Mouse (Mus musculus): Measurements from ENCODE around the gene Lasp1. TPM values are rescaled to one million over a fixed set of nuclear protein-coding genes. Genes with fewer than 3 reads are reported as not detected.

Lasp1 gene
- total and polyA plus RNA-seq, 3 experiments, result 28.2 to 31.6 (median 31.1) TPM

DNA sequence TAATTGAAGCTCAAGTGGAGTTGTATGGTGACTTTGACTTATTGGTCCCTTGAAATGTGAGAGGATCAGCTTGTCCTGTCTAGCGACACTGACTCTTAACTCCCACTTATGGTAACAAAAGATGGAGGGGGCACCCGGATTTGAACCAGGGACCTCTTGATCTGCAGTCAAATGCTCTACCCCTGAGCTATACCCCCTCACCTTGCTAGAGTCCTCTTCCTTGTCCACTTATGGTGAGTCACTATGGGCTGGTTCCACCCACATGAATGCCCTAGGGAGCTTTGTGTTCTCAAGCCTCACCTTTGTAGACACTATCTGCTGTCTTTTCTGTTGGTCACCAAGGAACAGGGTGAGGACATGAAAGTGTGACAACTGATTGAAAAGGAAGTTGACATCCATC lies 29.1 kb upstream of the Lasp1 start:
- no peak overlapping the region for H3K9ac ChIP-seq (ENCODE audit: low read depth, low read length)
- DNase-seq, result no peak
- no peak overlapping the region for H3K4me3 ChIP-seq
- H3K27ac ChIP-seq, result no peak overlapping the region
- no peaks in the 10 kb centered on the region for H3K27me3 ChIP-seq (ENCODE audit: control insufficient read depth, insufficient read depth, low read length)
- intact Hi-C loops (cut with DNase I), result no loop called here
- H3K4me1 ChIP-seq (ENCODE audit: control insufficient read depth, insufficient read depth, low read length), result no peaks in the 10 kb centered on the region
- TF ChIP-seq CTCF (IDR thresholded peaks at IDR 0.05), result no peak
- no peak for TF ChIP-seq EP300 (IDR thresholded peaks at IDR 0.05; ENCODE audit: insufficient read depth, low read depth, low read length)
- TF ChIP-seq POLR2A (IDR thresholded peaks at IDR 0.05; ENCODE audit: insufficient read depth, low read depth, low read length), result no peak
- H3K36me3 ChIP-seq (ENCODE audit: control insufficient read depth, insufficient read depth, low read length), result no peaks in the 10 kb centered on the region
- H3K79me2 ChIP-seq (replicated peaks; ENCODE audit: control insufficient read depth, insufficient read depth, low read length), result no peaks in the 10 kb centered on the region
- 36% methylated on average over 2 of the region's 2 CpGs for WGBS

DNA sequence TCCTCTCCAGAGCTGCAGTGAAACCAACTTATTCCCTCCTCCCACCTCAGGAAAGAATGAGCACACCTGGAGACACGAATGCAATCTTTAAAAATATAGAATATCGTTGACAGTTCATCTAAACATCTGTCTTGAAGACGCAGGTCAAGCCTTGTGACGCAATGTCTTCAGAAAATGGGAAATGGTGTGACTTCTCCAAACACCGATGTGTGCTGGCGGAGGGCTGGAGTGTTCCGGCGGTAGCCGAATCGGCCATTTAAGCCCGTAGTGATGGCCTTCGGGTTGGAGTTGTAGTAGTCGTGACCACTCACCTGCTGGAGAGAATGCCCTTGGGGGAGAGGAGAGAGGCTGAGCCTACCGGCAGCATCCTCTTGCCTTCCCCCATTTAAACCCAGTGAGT lies 27.4 kb upstream of the Lasp1 start:
- H3K27ac ChIP-seq, result no peak overlapping the region
- H3K79me2 ChIP-seq (replicated peaks; ENCODE audit: control insufficient read depth, insufficient read depth, low read length), result no peaks in the 10 kb centered on the region
- no peaks in the 10 kb centered on the region for H3K36me3 ChIP-seq (ENCODE audit: control insufficient read depth, insufficient read depth, low read length)
- intact Hi-C loops (cut with DNase I), result no loop called here
- no peak for DNase-seq
- no peak overlapping the region for H3K4me3 ChIP-seq
- WGBS, result 75% methylated on average over 14 of the region's 14 CpGs
- no peak overlapping the region for H3K9ac ChIP-seq (ENCODE audit: low read depth, low read length)
- no peaks in the 10 kb centered on the region for H3K27me3 ChIP-seq (ENCODE audit: control insufficient read depth, insufficient read depth, low read length)
- H3K4me1 ChIP-seq (ENCODE audit: control insufficient read depth, insufficient read depth, low read length), result no peaks in the 10 kb centered on the region
- TF ChIP-seq POLR2A (IDR thresholded peaks at IDR 0.05; ENCODE audit: insufficient read depth, low read depth, low read length) (no peak), EP300 (IDR thresholded peaks at IDR 0.05; ENCODE audit: insufficient read depth, low read depth, low read length) (no peak), CTCF (IDR thresholded peaks at IDR 0.05) (no peak)

DNA sequence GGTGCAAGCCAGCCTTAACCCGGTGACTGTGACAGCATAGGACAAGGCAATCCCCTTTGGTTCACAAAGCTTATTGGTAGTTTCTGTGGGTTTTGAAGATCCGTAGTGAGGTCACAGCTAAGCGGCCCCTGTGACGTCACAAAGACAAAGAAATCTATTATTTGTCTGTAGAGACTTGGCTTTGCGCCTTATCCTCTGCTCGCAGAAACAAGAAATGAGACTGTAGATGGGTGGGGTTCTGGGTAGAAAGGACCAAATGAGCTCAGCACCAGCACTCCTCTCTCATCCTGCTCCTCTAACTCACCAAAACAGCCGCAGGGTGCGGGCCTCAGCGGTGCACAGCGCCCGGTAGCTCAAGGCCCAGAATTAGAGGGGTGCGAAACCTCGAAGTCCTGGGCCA lies 23.6 kb upstream of the Lasp1 start:
- 74% methylated on average over 13 of the region's 13 CpGs for WGBS
- TF ChIP-seq EP300 (IDR thresholded peaks at IDR 0.05; ENCODE audit: insufficient read depth, low read depth, low read length) (no peak), POLR2A (IDR thresholded peaks at IDR 0.05; ENCODE audit: insufficient read depth, low read depth, low read length) (no peak), CTCF (IDR thresholded peaks at IDR 0.05) (no peak)
- Histone ChIP-seq H3K4me3 (no peak overlapping the region), H3K27me3 (ENCODE audit: control insufficient read depth, insufficient read depth, low read length) (no peaks in the 10 kb centered on the region), H3K27ac (no peak overlapping the region), H3K9ac (ENCODE audit: low read depth, low read length) (no peak overlapping the region), H3K36me3 (ENCODE audit: control insufficient read depth, insufficient read depth, low read length) (peaks cover 13% of the 10 kb centered on the region), H3K79me2 (replicated peaks; ENCODE audit: control insufficient read depth, insufficient read depth, low read length) (no peaks in the 10 kb centered on the region), H3K4me1 (ENCODE audit: control insufficient read depth, insufficient read depth, low read length) (peaks cover 3% of the 10 kb centered on the region)
- intact Hi-C loops (cut with DNase I), result no loop called here
- DNase-seq, result no peak

DNA sequence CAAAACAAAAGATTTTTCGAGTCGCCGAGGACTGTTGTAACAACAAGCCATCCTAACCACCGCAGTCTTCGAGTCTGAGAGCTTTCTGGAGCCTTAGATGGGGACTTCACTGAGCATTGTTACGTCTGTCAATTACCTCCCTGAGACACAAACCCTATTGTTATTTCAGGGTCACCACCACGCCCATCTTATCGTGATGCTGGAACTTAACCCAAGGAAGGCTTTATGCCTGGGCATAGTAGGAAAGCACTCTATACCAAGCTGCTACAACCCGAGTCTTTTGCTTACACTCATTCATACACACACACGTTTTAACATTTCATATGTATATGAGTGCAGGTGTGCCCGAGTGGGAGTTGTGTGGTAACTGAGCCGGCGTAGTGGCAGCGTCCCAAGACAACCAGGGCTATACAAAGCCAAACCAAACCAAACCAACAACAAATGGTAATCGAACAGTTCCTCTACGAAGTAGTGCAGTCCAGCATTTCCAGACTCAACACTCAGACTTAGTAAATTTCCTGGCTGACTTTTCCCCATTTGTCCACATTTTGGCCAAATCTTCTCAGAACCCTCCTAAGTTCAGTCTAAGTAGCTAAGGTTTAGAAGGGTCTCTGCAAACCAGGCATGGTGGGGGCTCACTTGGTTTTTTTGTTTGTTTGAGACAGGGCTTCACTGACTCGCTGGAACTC lies 22.8 kb upstream of the Lasp1 start, which contains the start of gene 1700001P01Rik:
Gene 1700001P01Rik (minus strand): TSS at position 111 of the 689 bp plus-strand sequence.
- H3K4me1 ChIP-seq (ENCODE audit: control insufficient read depth, insufficient read depth, low read length), result peaks cover 9% of the 10 kb centered on the region
- no peak for DNase-seq
- H3K27me3 ChIP-seq (ENCODE audit: control insufficient read depth, insufficient read depth, low read length), result no peaks in the 10 kb centered on the region
- H3K36me3 ChIP-seq (ENCODE audit: control insufficient read depth, insufficient read depth, low read length), result peaks cover 21% of the 10 kb centered on the region
- no peak within 1 kb of the TSS for H3K4me3 ChIP-seq
- 0 out of 2 replicates have a peak, but pooled peaks have one; percentile 19 for TF ChIP-seq POLR2A (IDR thresholded peaks at IDR 0.05; ENCODE audit: insufficient read depth, low read depth, low read length)
- no peak for TF ChIP-seq CTCF (IDR thresholded peaks at IDR 0.05)
- intact Hi-C loops (cut with DNase I), result no loop called here
- no peak within 1 kb of the TSS for H3K9ac ChIP-seq (ENCODE audit: low read depth, low read length)
- H3K79me2 ChIP-seq (replicated peaks; ENCODE audit: control insufficient read depth, insufficient read depth, low read length), result 0 out of 2 replicates have a peak, but pooled peaks cover 2% of the 10 kb centered on the region
- 52% methylated on average over 17 of the region's 17 CpGs for WGBS
- H3K27ac ChIP-seq, result no peak within 1 kb of the TSS

DNA sequence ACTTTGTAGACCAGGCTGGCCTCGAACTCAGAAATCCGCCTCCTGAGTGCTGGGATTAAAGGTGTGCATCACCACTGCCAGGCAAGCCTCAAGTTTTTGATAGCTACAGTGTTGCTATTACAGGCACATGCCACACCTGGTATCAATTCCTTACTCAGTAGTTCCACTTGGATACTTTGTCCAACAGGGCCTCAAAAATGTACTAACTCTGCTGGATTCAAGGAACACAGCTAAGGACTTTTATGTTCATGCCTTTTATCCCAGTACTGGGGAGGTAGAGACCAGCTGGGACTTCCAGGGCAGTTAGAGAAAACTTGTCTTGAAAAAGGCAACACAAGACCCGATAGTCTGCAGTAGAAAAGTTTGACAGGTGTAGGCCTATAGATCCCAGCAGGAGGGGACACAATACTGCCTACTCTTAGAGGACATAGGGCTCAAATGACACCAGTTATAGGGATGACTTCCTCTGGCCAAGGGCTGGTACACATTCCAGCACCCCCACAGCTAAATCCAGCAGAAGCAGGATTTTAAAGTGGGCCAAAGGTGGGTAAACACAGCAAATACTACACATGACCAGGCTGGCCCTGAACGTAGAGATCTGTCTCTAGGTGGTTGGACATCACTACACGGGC lies 22.2 kb upstream of the Lasp1 start:
- intact Hi-C loops (cut with DNase I), result no loop called here
- WGBS, result 66% methylated on average over 5 of the region's 5 CpGs

DNA sequence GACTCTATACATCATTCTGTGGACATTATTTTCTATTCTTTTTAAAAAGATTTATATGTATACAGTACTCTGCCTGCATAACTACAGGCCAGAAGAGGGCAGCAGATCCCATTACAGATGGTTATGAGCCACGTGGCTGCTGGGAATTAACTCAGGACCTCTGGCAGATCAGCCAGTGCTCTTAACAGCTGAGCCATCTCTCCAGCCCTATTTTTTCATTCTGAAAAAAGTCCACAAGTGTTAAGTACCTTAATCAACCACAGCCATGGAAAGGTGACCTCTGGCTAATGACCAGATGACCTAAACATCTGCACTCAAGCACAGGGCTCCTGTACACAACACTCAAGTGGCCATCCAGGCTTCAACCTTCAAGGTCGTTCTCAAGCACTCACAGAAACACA lies 21.7 kb upstream of the Lasp1 start:
- peaks cover 27% of the 10 kb centered on the region for H3K36me3 ChIP-seq (ENCODE audit: control insufficient read depth, insufficient read depth, low read length)
- no peak overlapping the region for H3K9ac ChIP-seq (ENCODE audit: low read depth, low read length)
- DNase-seq, result no peak
- H3K4me3 ChIP-seq, result no peak overlapping the region
- no peaks in the 10 kb centered on the region for H3K27me3 ChIP-seq (ENCODE audit: control insufficient read depth, insufficient read depth, low read length)
- peak; percentile 59 for TF ChIP-seq CTCF (IDR thresholded peaks at IDR 0.05)
- TF ChIP-seq POLR2A (IDR thresholded peaks at IDR 0.05; ENCODE audit: insufficient read depth, low read depth, low read length), result no peak; the same call in 1 of the 2 replicates
- 0 out of 2 replicates have a peak, but pooled peaks cover 2% of the 10 kb centered on the region for H3K79me2 ChIP-seq (replicated peaks; ENCODE audit: control insufficient read depth, insufficient read depth, low read length)
- WGBS, result 50% methylated on average over 2 of the region's 2 CpGs
- H3K4me1 ChIP-seq (ENCODE audit: control insufficient read depth, insufficient read depth, low read length), result peaks cover 9% of the 10 kb centered on the region
- intact Hi-C loops (cut with DNase I), result no loop called here
- no peak overlapping the region for H3K27ac ChIP-seq

More for the DNA sequence above, 22.2 kb upstream of the Lasp1 start:
- Histone ChIP-seq H3K4me1 (ENCODE audit: control insufficient read depth, insufficient read depth, low read length) (peaks cover 9% of the 10 kb centered on the region), H3K27me3 (ENCODE audit: control insufficient read depth, insufficient read depth, low read length) (no peaks in the 10 kb centered on the region), H3K4me3 (no peak overlapping the region), H3K79me2 (replicated peaks; ENCODE audit: control insufficient read depth, insufficient read depth, low read length) (0 out of 2 replicates have a peak, but pooled peaks cover 2% of the 10 kb centered on the region), H3K9ac (ENCODE audit: low read depth, low read length) (no peak overlapping the region), H3K27ac (no peak overlapping the region), H3K36me3 (ENCODE audit: control insufficient read depth, insufficient read depth, low read length) (peaks cover 27% of the 10 kb centered on the region)
- no peak for DNase-seq
- no peak for TF ChIP-seq CTCF (IDR thresholded peaks at IDR 0.05)
- no peak for TF ChIP-seq POLR2A (IDR thresholded peaks at IDR 0.05; ENCODE audit: insufficient read depth, low read depth, low read length)
- TF ChIP-seq EP300 (IDR thresholded peaks at IDR 0.05; ENCODE audit: insufficient read depth, low read depth, low read length), result no peak
